Mouse (Mus musculus) mesoderm, embryonic 11.5 days (tissue): Measurements from ENCODE around the gene Bst2.
A peak's percentile ranks its signal among the peaks of the same experiment; 100 is the strongest.

ENCODE experiments used
- DNase-seq: peaks from one replicate; pipeline ENCODE4 v3.0.0-alpha.2; 2012; ENCODE audit warnings: low read depth, low spot score

The Bst2 gene

DNA sequence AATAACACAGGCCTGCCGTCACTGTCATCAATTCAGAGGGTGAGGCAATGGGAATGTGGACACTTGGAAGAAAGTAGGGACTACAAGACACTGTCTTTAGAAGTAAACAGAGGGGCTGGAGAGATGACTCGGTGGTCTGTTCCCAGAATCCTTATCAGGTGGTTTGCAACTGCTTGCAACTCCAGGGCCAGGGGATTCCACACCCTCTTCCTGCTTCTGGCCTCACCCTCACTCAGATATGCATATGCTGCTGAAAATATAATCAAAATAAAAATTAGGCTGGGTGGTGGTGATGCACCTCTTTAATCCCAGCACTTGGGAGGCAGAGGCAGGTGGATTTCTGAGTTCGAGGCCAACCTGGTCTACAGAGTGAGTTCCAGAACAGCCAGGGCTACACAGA, 22.8 kb upstream of the Bst2 start:
- no peak for DNase-seq

GRCm38 (mm10) chr8:71558958-71559690, 21.9 kb upstream of the Bst2 start:
- peak; percentile 59 for DNase-seq

GRCm38 (mm10) chr8:71558071-71558957, 21.1 kb upstream of the Bst2 start, which contains the start of gene Tmem221:
Gene Tmem221 (minus strand): TSS chr8:71558871.
- no peak for DNase-seq

DNA sequence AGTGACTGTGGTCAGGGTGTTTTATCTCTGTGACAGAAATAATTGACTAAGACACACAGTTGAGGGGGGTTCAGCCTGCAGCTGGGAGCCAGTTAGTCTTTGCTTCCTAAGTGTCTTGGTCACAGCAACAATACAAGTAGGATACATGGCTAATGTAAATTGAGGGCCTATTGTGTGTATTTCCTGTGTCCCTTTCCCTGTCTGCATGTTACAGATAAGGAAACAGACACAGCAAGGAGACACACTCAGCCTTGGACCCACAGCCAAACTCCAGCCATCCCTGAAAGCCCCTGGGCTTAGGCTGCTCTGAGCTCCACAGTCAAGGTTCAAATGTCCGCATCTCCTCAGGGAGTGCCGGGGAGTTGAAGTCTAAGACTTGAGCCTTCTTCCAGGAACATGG, 17.4 kb upstream of the Bst2 start:
- no peak for DNase-seq

- DNase-seq = no peak
Observed at GRCm38 (mm10) chr8:71554001-71554400, 16.7 kb upstream of the Bst2 start.

- no peak for DNase-seq
Observed at GRCm38 (mm10) chr8:71552770-71553169, 15.5 kb upstream of the Bst2 start.

GRCm38 (mm10) chr8:71550754-71551153, 13.5 kb upstream of the Bst2 start:
- no peak for DNase-seq

DNA sequence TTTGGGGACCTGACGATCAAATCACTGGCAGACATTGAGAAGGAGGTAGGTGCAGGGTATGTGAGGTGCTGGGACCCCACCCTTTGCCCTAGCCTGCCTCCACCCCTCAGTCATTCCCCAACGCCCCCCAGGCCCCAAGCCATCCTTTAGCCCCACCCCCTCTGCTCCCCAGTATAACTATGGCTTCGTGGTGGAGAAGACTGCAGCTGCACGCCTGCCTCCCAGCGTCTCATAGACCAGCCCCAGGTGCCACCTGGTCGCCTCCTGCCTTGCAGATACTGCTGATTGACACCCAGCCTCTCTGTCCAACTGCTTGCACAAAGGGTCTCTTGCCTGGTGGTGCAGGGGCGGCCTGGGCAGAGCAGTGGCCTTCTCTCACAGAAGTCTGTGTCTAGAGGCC, 10.3 kb upstream of the Bst2 start:
- no peak for DNase-seq

- DNase-seq = no peak
Observed at GRCm38 (mm10) chr8:71545053-71545452, 7.8 kb upstream of the Bst2 start.

DNA sequence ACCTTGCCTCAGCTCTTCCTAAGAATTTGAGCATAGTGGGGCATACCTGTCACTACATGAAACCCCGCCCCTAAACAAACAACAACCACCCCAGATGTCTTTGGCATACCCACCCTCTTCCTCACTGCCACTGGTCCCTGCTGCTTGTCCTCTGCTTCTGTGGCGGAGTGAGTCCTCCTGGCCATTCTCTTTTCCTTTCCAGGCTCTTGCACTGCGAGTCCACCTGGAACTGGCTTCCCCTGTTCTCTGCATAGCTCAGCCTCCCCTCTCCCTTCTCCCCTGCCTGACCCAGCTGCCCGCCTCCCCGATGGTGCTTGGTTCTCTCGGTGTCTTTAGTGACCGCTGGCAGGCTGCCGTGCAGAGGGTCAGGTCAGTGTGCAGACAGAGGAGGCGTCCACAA, 6.5 kb upstream of the Bst2 start:
- no peak for DNase-seq

DNA sequence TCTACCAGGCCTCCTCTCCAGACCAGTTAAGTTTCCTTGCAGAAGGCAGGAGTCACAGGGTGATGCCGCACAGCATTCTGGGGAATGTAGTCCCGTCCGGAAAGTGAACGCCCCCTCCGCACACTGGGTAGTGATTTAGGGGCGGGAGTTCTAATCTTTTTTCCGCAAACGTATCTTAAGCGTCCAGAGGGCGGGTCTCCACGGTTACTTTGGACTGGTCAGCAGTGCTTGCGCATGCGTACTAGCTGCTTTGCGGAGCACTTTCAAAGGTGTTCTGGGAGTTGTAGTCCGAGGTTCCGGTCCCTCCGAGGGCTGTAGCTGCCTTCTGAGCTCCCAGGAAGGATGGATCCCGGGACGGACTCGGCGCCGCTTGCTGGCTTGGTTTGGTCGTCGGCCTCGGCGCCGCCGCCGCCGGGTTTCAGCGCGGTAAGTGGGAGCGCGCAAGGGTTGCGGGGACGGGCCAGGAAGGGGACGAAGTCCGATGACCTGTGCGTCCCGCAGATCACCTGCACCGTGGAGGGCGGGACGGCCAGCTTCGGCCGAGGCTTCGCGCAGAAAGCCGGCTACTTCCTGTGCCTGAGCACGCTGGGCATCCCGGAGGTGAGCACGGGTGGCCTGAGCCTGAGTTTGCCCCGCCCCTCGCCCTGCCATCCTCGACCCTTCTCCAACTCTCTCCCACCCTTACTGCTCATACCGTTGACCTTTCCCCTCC, 5.5 kb upstream of the Bst2 start, which contains the start of gene Mvb12a:
Gene Mvb12a, plus strand, starts transcription at position 291 of the 712 bp plus-strand sequence.
- peak; percentile 99 for DNase-seq

DNA sequence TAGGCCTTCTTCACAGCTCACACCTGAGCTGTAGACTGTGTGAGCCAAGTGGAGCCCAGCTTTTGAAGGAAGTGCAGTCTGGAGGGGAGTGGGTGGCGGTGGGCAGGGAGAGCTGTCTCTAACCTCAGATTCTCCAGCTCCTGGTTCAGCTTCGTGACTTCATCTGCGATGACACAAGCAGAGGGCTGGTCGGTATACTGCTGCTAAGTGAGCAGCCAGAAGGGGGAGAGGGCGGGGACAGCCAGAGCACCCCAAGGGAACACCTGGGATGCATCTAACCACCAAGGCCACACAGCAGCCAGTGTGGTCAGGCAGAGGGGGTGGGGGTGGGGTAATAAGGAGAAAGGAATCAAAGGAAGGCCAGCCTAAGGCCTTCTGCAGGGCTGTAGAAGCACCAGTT, 1.6 kb downstream of the Bst2 start:
- DNase-seq = no peak

DNA sequence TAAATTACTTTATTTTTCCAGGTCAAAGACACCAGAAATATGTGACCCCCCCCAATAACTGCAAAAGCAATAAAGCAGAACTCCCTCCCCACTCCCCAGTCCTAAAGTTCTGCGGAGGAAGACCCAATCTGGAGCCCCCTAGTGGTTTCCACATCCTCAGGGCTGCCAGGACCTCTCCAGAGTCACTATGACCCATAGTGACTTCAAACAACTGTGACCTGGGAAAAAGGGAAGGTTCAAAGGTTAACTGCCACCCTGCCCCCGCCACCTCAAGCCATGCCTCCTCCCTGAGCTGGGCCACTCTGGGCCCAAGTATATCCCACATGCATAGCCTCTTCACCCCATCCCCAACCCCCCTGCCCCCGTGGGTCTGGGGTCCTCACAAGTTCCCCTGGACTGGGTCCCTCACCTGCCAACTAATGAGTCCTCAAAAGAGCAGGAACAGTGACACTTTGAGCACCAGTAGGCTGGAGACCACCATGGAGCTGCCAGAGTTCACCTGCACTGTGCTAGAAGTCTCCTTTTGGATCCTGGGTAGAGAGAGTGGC, 2.9 kb downstream of the Bst2 start:
- no peak for DNase-seq

DNA sequence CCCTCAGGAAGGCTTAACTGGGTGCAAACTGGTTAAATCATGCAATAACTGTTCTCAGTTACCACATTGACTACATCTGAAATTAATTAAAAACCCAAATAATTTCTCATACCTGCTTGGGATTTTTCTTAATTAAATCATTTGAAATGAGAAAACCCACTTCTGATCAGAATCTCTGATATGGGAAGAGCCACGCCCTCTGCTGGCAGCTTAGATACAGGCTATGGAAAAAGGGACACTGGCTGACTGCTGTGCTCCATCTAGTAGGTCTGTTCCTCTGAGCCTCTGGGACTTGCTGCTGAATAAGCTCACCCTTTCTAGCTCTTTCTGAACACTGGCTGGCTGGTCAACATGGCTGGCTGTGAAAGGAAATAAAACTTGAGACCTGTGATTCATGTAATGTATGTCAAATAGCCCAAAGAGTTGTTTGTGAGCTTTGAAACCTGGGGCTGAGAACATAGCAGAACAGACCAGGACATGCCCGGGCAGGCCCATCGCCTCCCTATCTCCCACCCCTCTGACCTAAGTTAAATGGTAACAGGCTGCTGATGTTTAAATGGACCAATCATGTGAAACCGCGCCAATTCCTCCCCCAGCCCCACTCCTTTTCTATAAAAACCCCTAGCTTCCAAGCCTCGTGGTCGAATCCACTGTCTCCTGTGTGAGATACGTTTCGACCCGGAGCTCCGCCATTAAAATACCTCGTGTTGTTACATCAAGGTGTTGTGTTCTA, 6.4 kb downstream of the Bst2 start:
- peak; percentile 48 for DNase-seq

GRCm38 (mm10) chr8:71528362-71529073, 8.7 kb downstream of the Bst2 start:
- DNase-seq = no peak

- DNase-seq = no peak
Observed at GRCm38 (mm10) chr8:71527162-71527870, 9.9 kb downstream of the Bst2 start.

GRCm38 (mm10) chr8:71526272-71526671, 11.0 kb downstream of the Bst2 start:
- no peak for DNase-seq

GRCm38 (mm10) chr8:71525226-71526050, 11.8 kb downstream of the Bst2 start, which contains the start of gene Ccdc194:
Gene Ccdc194 (minus strand): TSS chr8:71525711.
- DNase-seq = no peak

GRCm38 (mm10) chr8:71521634-71522033, 15.6 kb downstream of the Bst2 start:
- DNase-seq = peak; percentile 95
